Mouse (Mus musculus): ENCODE measurements around the gene Map1b. TPM values are rescaled to one million over a fixed set of nuclear protein-coding genes. Genes with fewer than 3 reads are reported as not detected.

Map1b gene
- polyA plus RNA-seq, 1 experiment = 81.3 TPM

DNA sequence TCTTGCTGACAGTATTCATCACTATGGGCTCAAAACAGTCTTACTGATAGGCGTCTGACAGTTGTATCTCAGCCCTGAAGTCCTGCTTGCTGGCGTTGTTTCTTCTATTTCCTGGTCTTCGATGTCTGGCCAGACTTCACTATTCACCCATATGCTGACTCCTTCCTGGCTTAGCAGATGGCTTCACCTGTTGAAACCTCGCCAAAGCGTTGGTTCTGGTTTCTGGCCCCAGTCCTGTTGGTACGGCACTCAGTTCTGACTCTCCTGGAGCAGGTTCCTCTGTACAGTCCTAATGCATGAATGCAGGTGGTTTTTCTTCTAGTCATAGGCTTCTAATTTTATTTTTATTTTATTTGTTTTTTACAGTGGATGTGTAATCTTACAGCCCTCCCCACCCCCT, 38.1 kb upstream of the Map1b start:
- Histone ChIP-seq H3K4me3 (ENCODE audit: insufficient read depth, low read length) (no peak overlapping the region), H3K27ac (ENCODE audit: insufficient read depth, low read length) (no peak overlapping the region), H3K4me1 (ENCODE audit: control insufficient read depth, insufficient read depth, low read length) (no peaks in the 10 kb centered on the region)
- no peak for TF ChIP-seq CTCF (IDR thresholded peaks at IDR 0.05; ENCODE audit: borderline replicate concordance, insufficient read depth, low read length)
- TF ChIP-seq POLR2A (IDR thresholded peaks at IDR 0.05; ENCODE audit: low read depth, low read length) = no peak

DNA sequence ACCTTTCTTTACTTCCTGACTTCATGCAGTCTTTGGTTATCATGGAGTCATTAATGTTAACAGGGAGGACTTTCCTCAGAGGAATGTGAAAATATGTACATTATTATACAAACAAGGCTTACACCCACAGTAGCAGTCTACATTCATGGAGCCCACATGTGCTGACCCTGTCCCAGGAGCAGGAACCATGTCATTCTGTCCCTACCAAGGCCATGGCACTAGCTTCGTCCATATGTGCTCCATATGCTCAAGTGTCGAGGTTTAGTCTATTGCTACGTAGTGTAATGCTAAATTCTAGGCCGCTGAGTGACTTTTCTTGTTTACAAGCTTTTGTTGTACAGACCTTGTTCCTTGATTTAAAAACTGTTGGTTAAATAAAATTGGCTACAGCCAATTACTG, 36.0 kb upstream of the Map1b start:
- Histone ChIP-seq H3K27ac (ENCODE audit: insufficient read depth, low read length) (no peak overlapping the region), H3K4me1 (ENCODE audit: control insufficient read depth, insufficient read depth, low read length) (no peaks in the 10 kb centered on the region), H3K4me3 (ENCODE audit: insufficient read depth, low read length) (no peak overlapping the region)
- no peak for TF ChIP-seq POLR2A (IDR thresholded peaks at IDR 0.05; ENCODE audit: low read depth, low read length)
- no peak for TF ChIP-seq CTCF (IDR thresholded peaks at IDR 0.05; ENCODE audit: borderline replicate concordance, insufficient read depth, low read length)

DNA sequence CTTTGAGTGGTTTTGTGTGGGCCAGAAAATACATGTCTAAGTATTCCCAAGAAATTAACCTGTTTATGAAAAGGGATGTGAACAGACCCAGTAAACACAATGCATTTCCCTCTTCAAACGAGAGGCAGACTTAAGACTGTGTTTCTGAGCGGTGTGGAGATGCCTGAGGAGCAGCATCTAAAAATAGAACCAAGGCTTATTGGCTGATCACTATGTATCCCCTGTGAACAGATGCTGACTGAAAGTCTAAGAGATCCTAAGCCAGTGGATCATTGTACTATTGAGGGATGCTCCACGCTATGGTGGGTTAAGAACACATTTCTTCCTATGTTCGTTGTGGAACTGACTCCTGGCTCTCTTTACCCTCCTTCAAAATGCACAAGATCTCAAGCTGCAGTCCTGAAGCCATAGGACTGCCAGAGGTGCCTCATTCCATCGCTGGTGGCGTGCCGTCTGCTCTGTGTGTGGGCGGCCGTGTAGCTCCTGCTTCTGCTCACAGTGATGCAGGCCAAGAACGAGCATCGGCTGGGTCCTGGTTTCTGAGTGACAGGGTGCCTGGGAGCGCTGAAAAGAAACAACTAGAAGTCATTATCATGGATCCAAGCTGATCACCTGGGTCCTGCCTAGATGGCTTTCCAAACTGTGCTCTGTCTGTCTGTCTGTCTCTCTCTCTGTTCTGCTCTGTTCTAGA, 34.5 kb upstream of the Map1b start:
- H3K4me1 ChIP-seq (ENCODE audit: control insufficient read depth, insufficient read depth, low read length) = no peaks in the 10 kb centered on the region

DNA sequence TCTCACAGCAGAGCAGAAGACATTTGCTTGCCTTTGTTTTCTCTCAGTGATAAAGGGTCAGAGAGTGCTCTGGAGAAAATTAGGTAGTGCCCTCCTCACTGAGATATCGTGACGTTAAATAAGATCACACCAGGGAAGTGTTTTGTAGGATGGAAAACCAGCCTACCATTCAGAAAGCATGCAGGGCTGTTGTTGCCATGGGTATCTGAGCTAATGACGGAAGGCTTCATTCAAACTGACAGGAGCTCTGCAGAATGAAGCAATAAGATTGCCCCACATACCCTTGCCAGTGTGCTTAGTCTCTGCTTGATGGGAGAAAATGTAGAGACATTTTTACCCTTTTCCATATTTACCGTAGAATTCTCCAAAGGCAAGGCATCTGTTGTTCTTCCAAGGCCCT, 33.7 kb upstream of the Map1b start:
- TF ChIP-seq CTCF (IDR thresholded peaks at IDR 0.05; ENCODE audit: borderline replicate concordance, insufficient read depth, low read length) (no peak), POLR2A (IDR thresholded peaks at IDR 0.05; ENCODE audit: low read depth, low read length) (no peak)
- Histone ChIP-seq H3K4me1 (ENCODE audit: control insufficient read depth, insufficient read depth, low read length) (no peaks in the 10 kb centered on the region), H3K27ac (ENCODE audit: insufficient read depth, low read length) (no peak overlapping the region), H3K4me3 (ENCODE audit: insufficient read depth, low read length) (no peak overlapping the region)

More for the DNA sequence above, 34.5 kb upstream of the Map1b start:
- H3K4me3 ChIP-seq (ENCODE audit: insufficient read depth, low read length) = no peak overlapping the region
- H3K27ac ChIP-seq (ENCODE audit: insufficient read depth, low read length) = no peak overlapping the region
- TF ChIP-seq POLR2A (IDR thresholded peaks at IDR 0.05; ENCODE audit: low read depth, low read length) (no peak), CTCF (IDR thresholded peaks at IDR 0.05; ENCODE audit: borderline replicate concordance, insufficient read depth, low read length) (no peak)

DNA sequence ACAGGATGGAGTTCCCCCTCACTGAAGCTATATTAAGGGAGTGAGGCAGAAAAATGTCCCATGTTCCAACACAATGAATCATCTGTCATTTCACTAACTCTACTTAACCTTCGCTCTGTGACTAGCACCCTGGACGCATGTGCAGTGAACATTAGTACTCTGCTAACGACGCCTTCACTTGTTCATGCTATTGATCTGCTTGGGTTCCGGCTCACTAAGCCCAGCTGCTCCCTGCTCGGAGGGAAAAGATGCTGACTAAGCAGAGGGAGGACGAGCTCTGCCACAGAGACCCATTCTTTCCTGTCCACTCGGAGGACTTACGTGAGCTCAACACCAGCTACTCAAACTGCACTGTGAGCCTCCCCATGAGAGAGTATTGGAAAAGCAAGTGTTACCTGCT, 33.2 kb upstream of the Map1b start:
- H3K4me3 ChIP-seq (ENCODE audit: insufficient read depth, low read length) = no peak overlapping the region
- no peaks in the 10 kb centered on the region for H3K4me1 ChIP-seq (ENCODE audit: control insufficient read depth, insufficient read depth, low read length)
- TF ChIP-seq CTCF (IDR thresholded peaks at IDR 0.05; ENCODE audit: borderline replicate concordance, insufficient read depth, low read length) = no peak
- TF ChIP-seq POLR2A (IDR thresholded peaks at IDR 0.05; ENCODE audit: low read depth, low read length) = no peak
- no peak overlapping the region for H3K27ac ChIP-seq (ENCODE audit: insufficient read depth, low read length)

DNA sequence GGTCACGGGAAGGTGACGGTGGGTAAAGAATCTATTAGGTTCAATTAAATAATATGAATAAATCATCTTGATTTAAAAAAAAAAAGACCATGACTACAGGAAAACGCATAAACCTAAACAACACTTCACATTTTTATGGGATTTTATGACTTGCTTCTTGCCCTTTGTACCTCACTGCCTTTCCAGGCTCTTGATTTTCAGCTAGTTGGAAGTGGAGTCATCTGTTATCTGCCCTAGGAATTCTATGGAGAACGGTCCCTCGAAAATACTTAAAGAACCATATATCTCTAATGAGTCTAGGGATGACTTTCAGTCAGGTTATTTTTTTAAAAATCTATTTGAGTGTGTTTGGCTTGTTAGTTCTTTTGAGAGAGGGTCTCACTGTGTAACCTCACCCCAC, 30.5 kb upstream of the Map1b start:
- TF ChIP-seq POLR2A (IDR thresholded peaks at IDR 0.05; ENCODE audit: low read depth, low read length) = no peak
- TF ChIP-seq CTCF (IDR thresholded peaks at IDR 0.05; ENCODE audit: borderline replicate concordance, insufficient read depth, low read length) = no peak
- Histone ChIP-seq H3K27ac (ENCODE audit: insufficient read depth, low read length) (no peak overlapping the region), H3K4me1 (ENCODE audit: control insufficient read depth, insufficient read depth, low read length) (no peaks in the 10 kb centered on the region; the same call in 1 of the 2 replicates), H3K4me3 (ENCODE audit: insufficient read depth, low read length) (no peak overlapping the region)

DNA sequence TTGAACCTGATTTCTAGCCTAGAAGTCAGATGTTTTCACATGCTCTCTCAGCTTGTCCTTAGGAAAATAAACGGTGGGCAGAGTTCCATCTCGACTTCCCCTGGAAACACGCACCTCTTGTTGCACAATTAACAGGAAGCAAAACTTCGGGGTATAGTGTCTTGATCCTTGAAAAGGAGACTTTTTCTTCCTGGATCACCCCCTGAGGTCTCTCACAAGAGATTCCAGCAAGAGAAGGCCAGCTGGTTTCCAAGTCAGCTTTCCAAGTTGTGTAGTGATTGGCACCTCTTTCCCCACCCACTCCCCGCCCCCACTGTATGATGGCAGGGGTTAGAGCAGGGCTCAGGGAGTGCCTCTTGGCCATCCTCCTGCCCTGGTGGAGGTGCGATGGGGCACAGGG, 28.9 kb upstream of the Map1b start:
- no peaks in the 10 kb centered on the region; the same call in 1 of the 2 replicates for H3K4me1 ChIP-seq (ENCODE audit: control insufficient read depth, insufficient read depth, low read length)

DNA sequence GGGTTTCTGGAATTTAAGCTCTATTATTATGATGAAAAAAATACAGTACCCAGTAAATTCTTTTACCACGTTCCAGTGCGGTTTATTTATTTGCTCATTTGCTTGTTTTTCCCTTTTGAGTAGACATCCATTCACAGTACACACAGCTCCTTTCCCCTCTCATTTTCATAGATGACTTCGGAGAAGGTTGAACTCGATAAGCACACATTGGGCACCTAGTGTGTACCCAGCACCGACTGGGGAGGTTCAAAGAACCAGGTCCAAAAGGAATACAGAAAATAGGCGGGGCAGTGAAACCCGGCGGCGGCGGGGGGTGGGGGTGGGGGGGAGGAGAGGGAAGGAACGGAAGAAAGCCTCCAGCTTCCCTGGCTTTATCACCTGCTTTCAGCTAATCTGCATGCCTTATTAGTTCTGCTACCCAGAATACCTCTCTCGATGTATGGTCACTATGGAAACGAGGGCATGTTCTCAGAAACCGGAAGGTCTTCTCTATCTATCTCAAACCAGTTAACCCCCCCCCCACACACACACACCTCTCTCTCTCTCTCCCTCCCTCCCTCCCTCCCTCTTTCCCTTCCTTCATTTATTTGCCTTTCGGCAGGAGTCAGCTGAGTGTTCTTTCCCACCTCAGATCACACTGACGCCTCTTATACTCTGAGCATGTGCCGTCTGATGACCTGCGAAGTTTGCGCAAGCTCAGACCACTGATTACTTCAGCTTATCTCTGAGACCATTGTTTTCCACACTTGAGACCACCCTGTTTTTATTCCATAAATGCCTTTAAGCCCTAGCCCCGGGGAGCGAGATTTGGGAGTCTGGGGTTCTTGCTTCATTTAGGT, 25.3 kb upstream of the Map1b start:
- no peak overlapping the region for H3K27ac ChIP-seq (ENCODE audit: insufficient read depth, low read length)

More for the DNA sequence above, 28.9 kb upstream of the Map1b start:
- Histone ChIP-seq H3K4me3 (ENCODE audit: insufficient read depth, low read length) (no peak overlapping the region), H3K27ac (ENCODE audit: insufficient read depth, low read length) (no peak overlapping the region)
- TF ChIP-seq POLR2A (IDR thresholded peaks at IDR 0.05; ENCODE audit: low read depth, low read length) (no peak), CTCF (IDR thresholded peaks at IDR 0.05; ENCODE audit: borderline replicate concordance, insufficient read depth, low read length) (no peak)

DNA sequence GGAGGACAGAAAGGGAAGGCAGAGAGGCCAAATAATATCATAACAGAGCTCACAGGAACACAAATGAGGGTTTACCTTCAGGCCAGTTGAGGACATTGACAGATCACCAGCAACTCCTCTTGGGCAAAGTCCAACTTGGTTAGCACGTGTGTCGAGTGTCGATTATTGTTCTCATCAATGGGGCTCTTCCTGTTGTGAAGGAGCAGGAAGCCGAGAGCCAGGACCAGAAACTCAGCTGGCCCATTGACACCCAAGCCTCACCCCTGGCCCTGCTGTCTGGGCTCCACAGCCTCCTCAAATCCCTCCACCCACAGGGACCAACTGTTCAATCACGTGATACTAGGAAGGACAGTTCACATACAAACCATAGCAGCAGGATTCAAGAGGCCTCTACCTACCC, 22.9 kb upstream of the Map1b start:
- no peak overlapping the region for H3K4me3 ChIP-seq (ENCODE audit: insufficient read depth, low read length)
- H3K4me1 ChIP-seq (ENCODE audit: control insufficient read depth, insufficient read depth, low read length) = no peaks in the 10 kb centered on the region; the same call in 1 of the 2 replicates
- H3K27ac ChIP-seq (ENCODE audit: insufficient read depth, low read length) = no peak overlapping the region
- no peak for TF ChIP-seq POLR2A (IDR thresholded peaks at IDR 0.05; ENCODE audit: low read depth, low read length)
- TF ChIP-seq CTCF (IDR thresholded peaks at IDR 0.05; ENCODE audit: borderline replicate concordance, insufficient read depth, low read length) = no peak

More for the DNA sequence above, 25.3 kb upstream of the Map1b start:
- TF ChIP-seq POLR2A (IDR thresholded peaks at IDR 0.05; ENCODE audit: low read depth, low read length) (no peak), CTCF (IDR thresholded peaks at IDR 0.05; ENCODE audit: borderline replicate concordance, insufficient read depth, low read length) (no peak)
- Histone ChIP-seq H3K4me3 (ENCODE audit: insufficient read depth, low read length) (no peak overlapping the region), H3K4me1 (ENCODE audit: control insufficient read depth, insufficient read depth, low read length) (no peaks in the 10 kb centered on the region; the same call in 1 of the 2 replicates)

DNA sequence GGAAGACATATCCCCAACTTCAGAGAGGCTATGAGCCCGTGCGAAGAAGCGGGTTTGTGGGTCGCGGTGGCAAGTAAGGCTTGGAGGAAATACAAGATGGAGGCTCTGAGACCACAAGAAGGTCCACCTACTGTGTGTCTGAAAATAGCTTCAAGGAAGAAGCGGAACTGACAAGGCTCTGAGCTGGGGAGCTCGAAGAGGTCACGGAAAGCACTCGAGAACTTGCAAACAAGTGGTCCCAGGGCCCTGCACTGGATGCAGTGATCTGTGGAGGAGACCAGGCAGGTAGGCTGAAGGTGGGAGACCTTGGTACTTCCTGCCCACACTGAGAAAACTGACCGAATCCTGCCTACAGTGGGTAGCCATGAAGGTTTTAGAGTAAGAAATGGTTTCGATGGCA, 22.5 kb upstream of the Map1b start:
- H3K4me3 ChIP-seq (ENCODE audit: insufficient read depth, low read length) = no peak overlapping the region
- no peaks in the 10 kb centered on the region; the same call in 1 of the 2 replicates for H3K4me1 ChIP-seq (ENCODE audit: control insufficient read depth, insufficient read depth, low read length)
- H3K27ac ChIP-seq (ENCODE audit: insufficient read depth, low read length) = no peak overlapping the region
- no peak for TF ChIP-seq POLR2A (IDR thresholded peaks at IDR 0.05; ENCODE audit: low read depth, low read length)
- TF ChIP-seq CTCF (IDR thresholded peaks at IDR 0.05; ENCODE audit: borderline replicate concordance, insufficient read depth, low read length) = no peak

All from embryonic fibroblast, embryonic 13.5 days (primary cell).